14 mouse cellular contexts compared by ENCODE assay signal in the genomic region with DNA sequence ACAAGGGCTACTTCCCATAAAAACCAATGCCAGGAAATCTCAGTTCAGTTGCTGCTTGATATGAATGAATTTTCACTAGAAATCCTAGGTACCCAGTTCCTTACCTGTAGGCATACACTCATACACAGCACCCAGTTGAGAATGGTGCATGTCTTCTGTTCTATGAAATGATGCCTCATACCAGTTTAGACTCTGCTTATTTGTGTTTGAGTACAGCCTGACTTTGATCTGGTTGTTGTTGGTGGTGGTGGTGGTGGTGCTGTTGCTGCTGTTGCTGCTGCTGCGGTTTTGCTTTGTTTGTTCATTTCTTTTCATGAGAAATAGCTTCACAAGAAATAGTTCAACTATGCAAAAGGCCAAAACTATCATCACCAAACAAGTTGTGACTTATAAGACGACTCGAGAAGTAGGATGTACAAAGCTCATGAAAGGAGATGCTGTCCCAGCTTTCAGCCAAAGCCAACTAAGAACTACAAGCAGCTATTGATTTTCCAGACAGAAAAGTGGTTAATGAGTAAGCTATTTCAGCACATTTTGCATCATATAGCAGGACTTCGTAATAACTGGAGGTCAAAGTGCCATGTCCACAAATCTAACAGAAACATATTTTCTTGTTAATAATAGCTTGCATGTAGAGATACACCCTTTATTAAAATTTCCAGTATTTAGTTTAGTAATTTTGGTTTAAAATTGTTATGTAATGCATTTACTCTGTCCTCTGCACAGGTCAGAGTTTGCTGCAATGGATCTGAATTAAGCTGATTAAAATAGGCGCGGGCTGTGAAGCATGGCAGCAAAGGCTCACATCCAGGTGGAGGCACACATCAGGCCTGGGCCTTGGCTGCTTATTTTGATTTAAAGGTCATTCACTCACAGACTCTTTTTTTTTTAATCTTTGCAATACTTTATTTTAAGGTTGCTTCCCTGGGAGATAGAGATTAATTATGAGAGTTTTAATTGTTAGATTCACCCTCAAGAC.
"Had no signal": no experiment of that assay in that cellular context is flagged by ENCODE, and none has a peak within 500 bp of the region (broad histone marks: within the 10 kb centered on the region; RNA-seq: fewer than 3 reads in every experiment).

No protein-coding gene starts in this region.

- H3K27ac ChIP-seq: hindbrain, embryonic 14.5 days; kidney, postnatal 0 days; limb, embryonic 13.5 days; liver, embryonic 14.5 days; lung, embryonic 15.5 days; macrophage; midbrain, embryonic 12.5 days; stomach, embryonic 15.5 days had no signal

- H3K4me3 ChIP-seq: limb, embryonic 13.5 days; lung, embryonic 15.5 days; megakaryocyte, embryonic 14.5 days; midbrain, embryonic 12.5 days; stomach, embryonic 15.5 days had no signal

- H3K9ac ChIP-seq: hindbrain, embryonic 14.5 days; limb, embryonic 13.5 days; liver, embryonic 14.5 days; lung, embryonic 15.5 days; midbrain, embryonic 12.5 days; stomach, embryonic 15.5 days had no signal

- H3K9me3 ChIP-seq: limb, embryonic 13.5 days; lung, embryonic 15.5 days; megakaryocyte, embryonic 14.5 days; midbrain, embryonic 12.5 days; stomach, embryonic 15.5 days had no signal

- DNase-seq: layer of hippocampus, postnatal 36 days; left cerebral cortex, postnatal 4 days; lung, postnatal 14 days; right cerebral cortex, postnatal 14 days; thymus, postnatal 36 days had no signal

- H3K27me3 ChIP-seq: limb, embryonic 13.5 days; lung, embryonic 15.5 days; megakaryocyte, embryonic 14.5 days; midbrain, embryonic 12.5 days; stomach, embryonic 15.5 days had no signal

- H3K4me2 ChIP-seq: hindbrain, embryonic 14.5 days; limb, embryonic 13.5 days; lung, embryonic 15.5 days; midbrain, embryonic 12.5 days; stomach, embryonic 15.5 days had no signal

- H3K36me3 ChIP-seq: limb, embryonic 13.5 days; lung, embryonic 15.5 days; midbrain, embryonic 12.5 days; stomach, embryonic 15.5 days had no signal

- H3K4me1 ChIP-seq: limb, embryonic 13.5 days; lung, embryonic 15.5 days; megakaryocyte, embryonic 14.5 days; midbrain, embryonic 12.5 days; stomach, embryonic 15.5 days had no signal
